Mouse (Mus musculus): ENCODE results near the gene Gpr156.
"Not testable (repeated sequence)": the region's sequence is repeated elsewhere in the genome, so short reads cannot be mapped to it uniquely, and the experiment has no call there.

Gene Gpr156

GRCm38 (mm10) chr16:37956751-37957150 is 40.5 kb downstream of the Gpr156 start:
- no peak for DNase-seq (ENCODE audit: low spot score)

DNA sequence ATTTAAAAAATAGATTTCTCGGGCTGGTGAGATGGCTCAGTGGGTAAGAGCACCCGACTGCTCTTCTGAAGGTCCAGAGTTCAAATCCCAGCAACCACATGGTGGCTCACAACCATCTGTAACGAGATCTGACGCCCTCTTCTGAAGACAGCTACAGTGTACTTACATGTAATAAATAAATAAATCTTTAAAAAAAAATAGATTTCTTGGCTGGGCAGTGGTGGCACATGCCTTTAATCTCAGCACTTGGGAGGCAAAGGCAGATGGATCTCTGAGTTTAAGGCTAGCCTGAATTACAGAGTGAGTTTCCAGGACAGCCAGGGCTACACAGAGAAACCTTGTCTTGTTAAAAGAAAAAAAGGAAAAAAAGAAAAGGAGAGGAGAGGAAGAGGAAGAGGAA is 46.4 kb downstream of the Gpr156 start:
- not testable (repeated sequence) for DNase-seq (ENCODE audit: low spot score)

- no peak for DNase-seq (ENCODE audit: low spot score)
Observed at GRCm38 (mm10) chr16:37963331-37964281, 47.3 kb downstream of the Gpr156 start.

GRCm38 (mm10) chr16:37964380-37965070 is 48.2 kb downstream of the Gpr156 start:
- no peak for DNase-seq (ENCODE audit: low spot score)

DNA sequence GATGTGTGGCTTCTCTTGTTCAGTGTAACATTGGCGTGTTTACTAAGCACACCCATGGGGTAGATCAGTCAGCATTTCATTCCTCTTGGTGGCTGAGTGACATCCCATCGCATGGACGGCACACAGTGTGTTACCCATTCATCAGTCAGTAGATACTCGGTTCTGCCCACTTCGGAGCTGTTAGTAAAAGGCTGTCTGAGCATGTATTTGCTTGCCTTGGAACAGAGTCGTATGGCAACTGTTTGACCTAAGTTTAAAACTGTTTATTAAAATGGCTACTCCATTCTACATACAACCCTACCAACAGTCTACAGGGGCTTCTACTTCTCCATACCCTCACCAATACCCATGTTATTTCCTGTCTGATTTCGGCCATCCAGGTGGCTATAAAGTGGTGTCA is 50.6 kb downstream of the Gpr156 start:
- no peak for DNase-seq (ENCODE audit: low spot score)

- no peak for DNase-seq (ENCODE audit: low spot score)
Observed at GRCm38 (mm10) chr16:37967415-37967814, 51.1 kb downstream of the Gpr156 start.

GRCm38 (mm10) chr16:37971522-37971921 is 55.2 kb downstream of the Gpr156 start:
- no peak for DNase-seq (ENCODE audit: low spot score)

- DNase-seq (ENCODE audit: low spot score) = no peak
Observed at GRCm38 (mm10) chr16:37972357-37972756, 56.1 kb downstream of the Gpr156 start.

DNA sequence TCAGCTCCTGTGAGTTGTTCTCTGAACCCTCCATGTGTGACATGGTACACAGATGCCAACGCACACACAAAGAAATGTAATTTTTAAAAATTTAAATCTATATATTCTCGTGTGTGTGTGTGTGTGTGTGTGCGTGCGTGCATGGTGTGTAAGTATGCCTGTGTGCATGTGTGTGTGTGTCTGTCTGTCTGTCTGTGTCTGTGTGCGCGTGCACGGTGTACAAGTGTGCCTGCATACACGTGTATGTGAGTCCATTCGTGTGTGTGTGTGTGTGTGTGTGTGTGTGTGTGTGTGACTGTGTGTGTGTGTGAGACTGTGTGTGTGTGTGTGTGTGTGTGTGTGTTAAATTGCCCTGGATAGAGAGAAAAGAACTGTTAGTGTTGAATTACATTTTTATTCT is 56.9 kb downstream of the Gpr156 start:
- DNase-seq (ENCODE audit: low spot score) = not testable (repeated sequence)

- DNase-seq (ENCODE audit: low spot score) = no peak
Observed at GRCm38 (mm10) chr16:37973855-37974519, 57.7 kb downstream of the Gpr156 start.

GRCm38 (mm10) chr16:37974520-37975340 is 58.4 kb downstream of the Gpr156 start:
- DNase-seq (ENCODE audit: low spot score) = no peak

DNA sequence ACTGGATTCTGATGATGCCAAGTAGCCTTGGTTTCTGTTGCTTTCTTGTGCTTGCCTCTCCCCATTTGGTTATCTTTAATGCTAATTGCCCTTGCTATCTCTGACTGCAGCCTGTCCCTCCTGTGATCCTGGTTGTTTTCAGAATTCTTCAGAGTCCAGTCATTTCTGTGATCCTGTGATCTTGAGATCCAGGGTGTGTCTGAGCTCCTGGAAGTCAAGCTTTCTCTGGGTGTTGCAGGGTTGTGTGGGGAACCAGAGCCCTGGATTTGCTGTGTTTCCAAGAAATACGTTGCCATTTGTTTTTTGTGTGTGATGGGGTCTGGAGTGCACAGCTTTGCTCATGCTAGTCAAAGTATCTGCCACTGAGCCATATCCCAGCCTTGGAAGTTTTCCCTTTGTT is 65.6 kb downstream of the Gpr156 start:
- DNase-seq (ENCODE audit: low spot score) = no peak

DNA sequence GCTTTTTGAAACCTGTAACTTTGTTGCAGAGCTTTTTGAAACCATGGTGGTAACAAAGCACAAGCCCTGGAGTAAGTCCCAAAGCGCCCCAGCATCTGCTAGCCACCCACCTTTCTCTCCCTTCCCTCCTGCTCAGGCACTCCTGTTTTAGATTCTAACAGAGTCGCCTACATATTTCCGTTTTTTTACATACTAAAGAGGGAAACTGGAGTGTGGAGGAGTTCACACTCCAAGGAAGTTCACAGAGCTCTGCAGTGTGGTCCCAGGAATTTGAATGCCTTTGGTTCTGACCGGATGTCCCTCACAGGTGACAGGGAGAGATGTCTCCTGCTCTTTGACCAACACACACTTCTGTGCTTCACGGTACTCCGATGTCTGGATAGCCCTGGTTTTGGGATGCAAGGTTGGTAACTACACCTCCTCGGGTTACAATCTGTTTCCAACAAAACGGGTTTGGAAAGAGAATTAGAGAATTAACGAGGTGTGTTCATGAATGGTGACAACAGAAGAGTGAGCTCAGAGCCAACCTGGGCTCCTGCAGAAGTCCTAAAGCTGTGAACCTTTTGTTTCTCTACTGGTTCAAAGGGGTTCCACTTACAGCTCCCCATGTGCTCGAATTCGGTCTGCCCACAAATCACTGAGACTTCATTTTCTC is 72.0 kb downstream of the Gpr156 start:
- no peak for DNase-seq (ENCODE audit: low spot score)

DNA sequence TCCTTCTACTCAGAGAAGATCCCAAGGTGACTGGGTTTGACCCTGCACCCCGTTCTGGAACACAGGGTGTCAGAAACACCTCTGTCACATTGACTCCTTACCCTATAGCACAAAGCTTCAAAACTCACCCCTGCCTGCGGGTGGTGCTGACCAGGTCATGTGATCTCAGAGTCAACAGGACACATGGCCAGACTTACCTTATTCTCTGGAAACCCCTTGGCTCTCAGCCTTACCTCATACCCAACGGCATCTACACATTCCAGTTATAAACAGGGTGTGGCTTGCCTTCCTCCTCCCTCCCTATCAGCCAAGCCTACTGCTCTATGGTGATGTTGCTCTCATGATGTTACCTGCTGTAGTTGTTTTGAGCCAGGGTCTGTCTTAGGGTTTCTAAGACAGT is 73.5 kb downstream of the Gpr156 start:
- no peak for DNase-seq (ENCODE audit: low spot score)

GRCm38 (mm10) chr16:37990553-37991344 is 74.5 kb downstream of the Gpr156 start:
- no peak for DNase-seq (ENCODE audit: low spot score)

- no peak for DNase-seq (ENCODE audit: low spot score)
Observed at GRCm38 (mm10) chr16:37992806-37993205, 76.5 kb downstream of the Gpr156 start.

DNA sequence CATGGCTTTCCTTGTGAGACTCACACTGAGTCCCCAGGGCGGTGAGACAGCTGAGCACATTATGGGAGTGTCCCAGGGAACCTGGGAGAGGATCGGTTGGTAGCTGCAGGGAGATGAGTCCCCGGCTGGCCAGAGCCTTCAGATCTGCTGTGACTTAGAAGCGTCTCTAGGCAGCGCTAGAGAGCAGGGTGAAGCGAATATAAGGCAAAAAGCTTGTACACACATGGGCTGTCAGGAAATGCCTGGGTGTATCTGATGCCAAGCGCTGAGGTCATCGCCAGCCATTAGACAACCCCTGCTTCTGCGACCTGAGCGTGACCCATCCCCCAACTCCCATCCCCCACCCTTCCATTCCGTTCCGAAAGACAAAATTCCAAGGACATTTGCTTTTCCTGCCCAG is 78.4 kb downstream of the Gpr156 start:
- no peak for DNase-seq (ENCODE audit: low spot score)

DNA sequence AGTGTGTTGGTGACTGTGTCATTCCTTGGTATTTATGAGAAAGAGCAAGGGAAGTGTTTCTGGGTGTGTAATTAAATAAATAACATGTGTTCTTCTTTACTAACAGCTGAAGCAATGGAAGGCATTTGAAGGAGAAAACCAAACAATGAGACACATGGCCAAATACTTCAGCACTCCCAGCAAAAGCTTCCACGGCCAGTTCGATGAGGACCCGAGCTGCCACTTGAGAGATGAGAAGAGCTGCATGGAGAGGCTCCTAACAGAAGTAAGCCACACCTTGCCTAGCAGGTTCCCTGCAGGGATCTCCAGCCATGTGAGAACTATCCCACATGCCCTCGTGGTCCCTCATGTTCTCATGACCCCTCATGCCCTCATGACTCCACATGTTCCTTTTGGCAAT is 81.5 kb downstream of the Gpr156 start:
- no peak for DNase-seq (ENCODE audit: low spot score)

DNA sequence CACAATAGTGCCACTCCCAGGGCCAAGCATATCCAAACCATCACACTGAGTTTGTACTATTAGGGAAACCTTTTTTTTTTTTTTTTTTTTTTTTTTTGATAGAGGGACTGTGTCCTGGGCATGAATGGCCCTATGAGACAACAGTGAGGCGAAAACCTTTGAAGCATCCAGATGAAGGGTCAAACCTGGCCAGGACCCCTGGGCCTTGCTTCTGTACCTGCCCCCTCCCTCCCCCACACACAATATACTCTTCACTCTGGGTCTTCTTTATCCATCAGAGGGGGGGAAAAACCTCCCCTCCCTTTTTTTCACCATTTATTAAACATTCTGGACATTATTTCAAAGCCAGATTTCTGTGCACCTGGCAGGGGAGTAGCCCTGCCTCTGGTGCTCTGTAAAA is 83.5 kb downstream of the Gpr156 start:
- no peak for DNase-seq (ENCODE audit: low spot score)

DNA sequence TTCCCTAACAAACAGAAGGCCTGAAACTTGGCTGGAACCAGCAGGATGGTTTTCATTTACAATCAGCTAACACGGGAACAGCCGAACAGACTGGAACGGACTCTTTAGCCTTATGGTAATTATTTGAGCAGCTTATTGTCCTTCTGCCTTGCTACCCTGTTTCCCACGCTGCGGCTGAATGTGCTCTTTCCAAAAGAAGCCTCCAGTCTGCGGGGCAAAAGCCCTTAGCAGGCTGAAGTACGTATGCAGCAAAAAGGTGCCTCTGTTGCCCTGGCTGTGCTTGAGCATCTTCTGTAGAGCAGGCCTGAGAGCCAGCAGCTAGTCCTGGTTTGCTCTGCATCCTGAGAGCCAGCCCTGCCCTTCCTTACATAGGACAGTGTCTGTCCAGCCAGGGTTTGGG is 83.9 kb downstream of the Gpr156 start:
- no peak for DNase-seq (ENCODE audit: low spot score)

GRCm38 (mm10) chr16:38001766-38002165 is 85.5 kb downstream of the Gpr156 start:
- DNase-seq (ENCODE audit: low spot score) = no peak
